Mouse (Mus musculus) kidney, adult 2 months (tissue): ENCODE measurements around the gene Gdpd5.

Source experiments
- CTCF ChIP-seq: fragments of 200-500 bp; conservative IDR thresholded peaks from 2 replicates; pipeline ENCODE4 v1.5.1; 2011; ENCODE audit warnings: low read depth, mild to moderate bottlenecking, control low read depth, low read length, moderate library complexity, mixed read lengths; ENCODE audit not compliant: insufficient read depth, insufficient read length
- POLR2A ChIP-seq: fragments of 200-500 bp; IDR thresholded peaks from one replicate; pipeline ENCODE4 v1.6.1; 2011; ENCODE audit warnings: low read depth, low read length, control low read depth

GRCm38 (mm10) chr7:99468283-99469132 lies 87.3 kb downstream of the Gdpd5 start:
- TF ChIP-seq CTCF (no peak; the same call in 1 of the 2 replicates), POLR2A (no peak)
